Mouse (Mus musculus) lung, postnatal 0 days (tissue): ENCODE measurements around the gene Zfhx2. TPM values are rescaled to one million over a fixed set of nuclear protein-coding genes. Genes with fewer than 3 reads are reported as not detected.

Experiments used
- ATAC-seq: fragments of 200-750 bp; cut with Nextera tagmentation; 2 replicates; pipeline ENCODE4 v1.8.0; 2017; ENCODE audit warnings: moderate library complexity
- DNase-seq: peaks from one replicate; pipeline ENCODE4 v3.0.0-alpha.2; 2016; ENCODE audit warnings: low spot score
- H3K27ac ChIP-seq: fragments of 300-500 bp; sonication (generic); 2 replicates; pipeline ENCODE4 v1.5.1; 2014; ENCODE audit warnings: antibody characterized with exemption, mild to moderate bottlenecking, low read length, mixed read lengths
- H3K27me3 ChIP-seq: fragments of 300-500 bp; sonication (generic); replicated peaks from 2 replicates; pipeline ENCODE4 v1.6.1; 2014; ENCODE audit warnings: low read length, mixed read lengths; ENCODE audit not compliant: insufficient read depth
- H3K36me3 ChIP-seq: fragments of 300-500 bp; sonication (generic); 2 replicates; pipeline ENCODE4 v1.6.1; 2014; ENCODE audit warnings: low read length, mixed read lengths; ENCODE audit not compliant: insufficient read depth
- H3K4me1 ChIP-seq: fragments of 300-500 bp; sonication (generic); 2 replicates; pipeline ENCODE4 v1.6.1; 2014; ENCODE audit warnings: antibody characterized with exemption, low read depth, low read length, mixed read lengths; ENCODE audit not compliant: insufficient read depth
- H3K4me2 ChIP-seq: fragments of 300-500 bp; sonication (generic); replicated peaks from 2 replicates; pipeline ENCODE4 v1.6.1; 2014; ENCODE audit warnings: low read depth, mild to moderate bottlenecking, low read length, moderate library complexity, mixed read lengths
- H3K4me3 ChIP-seq: fragments of 300-500 bp; sonication (generic); 2 replicates; pipeline ENCODE4 v1.5.1; 2014; ENCODE audit warnings: low read depth, low read length
- H3K9ac ChIP-seq: fragments of 300-500 bp; sonication (generic); replicated peaks from 2 replicates; pipeline ENCODE4 v1.6.1; 2014; ENCODE audit warnings: low read depth, mild to moderate bottlenecking
- H3K9me3 ChIP-seq: fragments of 300-500 bp; sonication (generic); 2 replicates; pipeline ENCODE4 v1.6.1; 2016; ENCODE audit warnings: low read length, mixed read lengths
- CTCF ChIP-seq: IDR thresholded peaks from 2 replicates; pipeline ENCODE4 v1.5.1; 2016; ENCODE audit warnings: antibody characterized with exemption, mild to moderate bottlenecking
- EP300 ChIP-seq: IDR thresholded peaks from 2 replicates; pipeline ENCODE4 v1.6.1; 2016; ENCODE audit warnings: antibody characterized with exemption, mild to moderate bottlenecking, control low read depth
- WGBS: fragments of 180-500 bp; shearing (Covaris S2); extraction: QIAGEN DNeasy Blood & Tissue Kit; methylation state at CpG from one replicate; pipeline ENCODE4 v1.1.7; 2014; 5-methylcytosine and 5-hydroxymethylcytosine counted together
- polyA plus RNA-seq: library from polyadenylated mRNA; unstranded; fragments of >200 nt; fragmentation: Nextera tagmentation; extraction: Ambion mirVana; gene quantifications from 2 replicates; pipeline ENCODE4 v1.2.1, GENCODE M21; 2015

The Zfhx2 gene
- polyA plus RNA-seq, 1 experiment from 2014 or later = 1.0 TPM

GRCm38 (mm10) chr14:55121947-55122346 lies 29.8 kb upstream of the Zfhx2 start:
- no peaks in the 10 kb centered on the region for H3K36me3 ChIP-seq
- TF ChIP-seq EP300 = no peak
- TF ChIP-seq CTCF = peak; percentile 91
- H3K9me3 ChIP-seq = no peaks in the 10 kb centered on the region
- H3K4me1 ChIP-seq = no peaks in the 10 kb centered on the region; the same call in 1 of the 2 replicates
- H3K9ac ChIP-seq = no peak overlapping the region
- no peaks in the 10 kb centered on the region for H3K27me3 ChIP-seq
- DNase-seq (peak; percentile 91), ATAC-seq (peak; percentile 87)
- 7% methylated on average over 5 of the region's 5 CpGs for WGBS
- 0 out of 2 replicates have a peak overlapping the region, but pooled peaks have one; percentile 20 for H3K4me2 ChIP-seq
- H3K4me3 ChIP-seq = no peak overlapping the region
- H3K27ac ChIP-seq = no peak overlapping the region

- Histone ChIP-seq H3K36me3 (no peaks in the 10 kb centered on the region), H3K27ac (no peak overlapping the region), H3K4me3 (no peak overlapping the region), H3K9ac (no peak overlapping the region), H3K4me1 (peaks cover 9% of the 10 kb centered on the region; the same call in 1 of the 2 replicates), H3K27me3 (peaks cover 12% of the 10 kb centered on the region), H3K9me3 (no peaks in the 10 kb centered on the region), H3K4me2 (no peak overlapping the region)
- 66% methylated on average over 4 of the region's 4 CpGs for WGBS
- DNase-seq (no peak), ATAC-seq (no peak)
- TF ChIP-seq EP300 = no peak
- peak; percentile 46 for TF ChIP-seq CTCF
Measured at GRCm38 (mm10) chr14:55119421-55120134, 27.5 kb upstream of the Zfhx2 start.

- DNase-seq (no peak), ATAC-seq (no peak)
- Histone ChIP-seq H3K27ac (no peak overlapping the region), H3K9me3 (no peaks in the 10 kb centered on the region), H3K4me2 (no peak overlapping the region), H3K27me3 (peaks cover 20% of the 10 kb centered on the region), H3K36me3 (no peaks in the 10 kb centered on the region), H3K4me1 (peaks cover 9% of the 10 kb centered on the region; the same call in 1 of the 2 replicates), H3K9ac (no peak overlapping the region), H3K4me3 (no peak overlapping the region)
- no peak for TF ChIP-seq CTCF
- no peak for TF ChIP-seq EP300
- 75% methylated on average over 4 of the region's 4 CpGs for WGBS
Measured at GRCm38 (mm10) chr14:55118852-55119251, 26.7 kb upstream of the Zfhx2 start.

- TF ChIP-seq CTCF = no peak
- no peak for TF ChIP-seq EP300
- DNase-seq (no peak), ATAC-seq (no peak)
- 4% methylated on average over 21 of the region's 21 CpGs for WGBS
- Histone ChIP-seq H3K36me3 (no peaks in the 10 kb centered on the region), H3K4me3 (no peak within 1 kb of the TSS), H3K4me1 (peaks cover 9% of the 10 kb centered on the region; the same call in 1 of the 2 replicates), H3K27ac (no peak within 1 kb of the TSS), H3K9me3 (no peaks in the 10 kb centered on the region), H3K4me2 (no peak within 1 kb of the TSS), H3K27me3 (peaks cover 29% of the 10 kb centered on the region), H3K9ac (no peak within 1 kb of the TSS)
Measured at GRCm38 (mm10) chr14:55116425-55117200, 24.5 kb upstream of the Zfhx2 start, which contains the start of gene Jph4. Jph4 (minus strand) TSS chr14:55116935.

DNA sequence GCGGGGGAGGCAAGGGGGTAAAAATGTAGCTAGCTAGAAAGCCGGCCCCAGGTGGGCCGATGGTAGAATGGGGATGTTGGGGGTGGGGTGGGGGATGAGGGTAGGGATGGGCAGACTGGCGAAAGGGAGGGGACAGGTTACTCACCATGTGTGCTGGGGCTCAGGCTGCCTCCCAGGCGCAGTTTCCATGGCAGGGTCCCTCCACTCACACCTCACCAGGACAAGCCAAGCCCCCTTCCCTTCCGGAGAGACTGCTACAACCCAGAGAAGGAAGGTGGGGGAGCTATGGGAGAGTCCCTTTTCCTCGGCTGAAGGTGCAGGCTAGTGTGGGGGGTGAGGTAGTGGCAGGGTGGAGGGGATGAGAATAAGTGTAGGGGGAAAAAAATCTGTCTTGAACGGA lies 23.7 kb upstream of the Zfhx2 start:
- H3K4me3 ChIP-seq = no peak overlapping the region
- TF ChIP-seq CTCF (no peak), EP300 (no peak)
- no peak overlapping the region for H3K27ac ChIP-seq
- H3K4me1 ChIP-seq = peaks cover 9% of the 10 kb centered on the region; the same call in 1 of the 2 replicates
- H3K27me3 ChIP-seq = peaks cover 32% of the 10 kb centered on the region
- H3K9me3 ChIP-seq = no peaks in the 10 kb centered on the region
- H3K4me2 ChIP-seq = no peak overlapping the region
- no peak overlapping the region for H3K9ac ChIP-seq
- DNase-seq (no peak), ATAC-seq (no peak)
- 4% methylated on average over 8 of the region's 8 CpGs for WGBS
- no peaks in the 10 kb centered on the region for H3K36me3 ChIP-seq
